Mouse (Mus musculus): ENCODE data around the gene Scn4a. TPM values are rescaled to one million over a fixed set of nuclear protein-coding genes. Genes with fewer than 3 reads are reported as not detected.

Gene Scn4a
- total and polyA plus RNA-seq, 2 experiments from 2014 or later = under 0.01 to 0.04 TPM

DNA sequence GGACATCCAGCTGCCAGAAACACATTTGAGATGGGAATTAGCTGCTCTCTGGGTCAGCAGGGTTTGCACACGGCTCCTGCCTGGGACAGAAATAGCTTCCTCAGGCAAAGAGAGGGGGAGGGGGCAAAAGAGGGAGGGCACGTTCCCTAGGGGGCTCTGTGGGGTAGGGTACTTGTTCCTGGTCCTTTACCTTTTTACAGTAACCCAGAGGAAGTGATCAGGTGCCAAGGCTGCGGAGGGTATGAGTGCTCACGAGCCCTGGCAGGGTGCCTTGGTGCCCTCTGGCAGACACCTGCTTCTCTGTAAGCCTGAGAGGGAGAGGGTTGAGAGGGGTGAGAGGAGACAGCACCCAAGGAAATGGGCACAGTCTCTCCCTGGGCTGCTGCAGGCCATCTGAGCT is 20.6 kb downstream of the Scn4a start:
- Histone ChIP-seq H3K9ac (replicated peaks; ENCODE audit: low read length) (no peak overlapping the region), H3K27me3 (ENCODE audit: insufficient read depth, low read length) (no peaks in the 10 kb centered on the region), H3K4me3 (ENCODE audit: low read length) (no peak overlapping the region), H3K4me1 (ENCODE audit: insufficient read depth, low read length) (no peaks in the 10 kb centered on the region), H3K4me2 (ENCODE audit: low read depth, low read length) (no peak overlapping the region), H3K36me3 (ENCODE audit: insufficient read depth, low read length) (no peaks in the 10 kb centered on the region), H3K27ac (no peak overlapping the region), H3K9me3 (ENCODE audit: low read length) (no peaks in the 10 kb centered on the region)
- WGBS = 41% methylated on average over 4 of the region's 4 CpGs
- DNase-seq (ENCODE audit: low spot score) (no peak), ATAC-seq (no peak)
- no peak for TF ChIP-seq CTCF (IDR thresholded peaks at IDR 0.05; ENCODE audit: low read depth)

GRCm38 (mm10) chr11:106329682-106330081 is 23.4 kb downstream of the Scn4a start:
- 65% methylated on average over 7 of the region's 7 CpGs for WGBS
- no peak overlapping the region for H3K4me2 ChIP-seq (ENCODE audit: low read depth, low read length)
- no peak overlapping the region for H3K9ac ChIP-seq (replicated peaks; ENCODE audit: low read length)

GRCm38 (mm10) chr11:106329128-106329527 is 24.0 kb downstream of the Scn4a start:
- H3K4me3 ChIP-seq (ENCODE audit: low read length) = no peak overlapping the region
- no peak for DNase-seq (ENCODE audit: low spot score)
- 76% methylated on average over 6 of the region's 6 CpGs for WGBS
- H3K4me1 ChIP-seq (ENCODE audit: insufficient read depth, low read length) = no peaks in the 10 kb centered on the region
- no peak overlapping the region for H3K4me2 ChIP-seq (ENCODE audit: low read depth, low read length)
- no peak overlapping the region for H3K27ac ChIP-seq
- H3K27me3 ChIP-seq (ENCODE audit: insufficient read depth, low read length) = no peaks in the 10 kb centered on the region
- TF ChIP-seq CTCF (IDR thresholded peaks at IDR 0.05; ENCODE audit: low read depth) = no peak
- no peak for ATAC-seq
- no peak overlapping the region for H3K9ac ChIP-seq (replicated peaks; ENCODE audit: low read length)
- no peaks in the 10 kb centered on the region for H3K9me3 ChIP-seq (ENCODE audit: low read length)
- H3K36me3 ChIP-seq (ENCODE audit: insufficient read depth, low read length) = no peaks in the 10 kb centered on the region

More at GRCm38 (mm10) chr11:106329682-106330081, 23.4 kb downstream of the Scn4a start:
- no peaks in the 10 kb centered on the region for H3K27me3 ChIP-seq (ENCODE audit: insufficient read depth, low read length)
- peak; percentile 70 for TF ChIP-seq CTCF (IDR thresholded peaks at IDR 0.05; ENCODE audit: low read depth)
- peak; percentile 74 for DNase-seq (ENCODE audit: low spot score)
- H3K9me3 ChIP-seq (ENCODE audit: low read length) = no peaks in the 10 kb centered on the region
- no peak overlapping the region for H3K27ac ChIP-seq
- no peaks in the 10 kb centered on the region for H3K4me1 ChIP-seq (ENCODE audit: insufficient read depth, low read length)
- ATAC-seq = 0 out of 2 replicates have a peak, but pooled peaks have one; percentile 22
- no peak overlapping the region for H3K4me3 ChIP-seq (ENCODE audit: low read length)
- H3K36me3 ChIP-seq (ENCODE audit: insufficient read depth, low read length) = no peaks in the 10 kb centered on the region

- DNase-seq (ENCODE audit: low spot score) = no peak
- Histone ChIP-seq H3K9me3 (ENCODE audit: low read length) (no peaks in the 10 kb centered on the region), H3K27me3 (ENCODE audit: insufficient read depth, low read length) (no peaks in the 10 kb centered on the region), H3K4me2 (ENCODE audit: low read depth, low read length) (no peak overlapping the region), H3K4me1 (ENCODE audit: insufficient read depth, low read length) (no peaks in the 10 kb centered on the region), H3K4me3 (ENCODE audit: low read length) (no peak overlapping the region), H3K36me3 (ENCODE audit: insufficient read depth, low read length) (no peaks in the 10 kb centered on the region), H3K27ac (no peak overlapping the region), H3K9ac (replicated peaks; ENCODE audit: low read length) (no peak overlapping the region)
- TF ChIP-seq CTCF (IDR thresholded peaks at IDR 0.05; ENCODE audit: low read depth) = no peak
- ATAC-seq = no peak
- WGBS = 73% methylated on average over 5 of the region's 5 CpGs
These were observed 24.6 kb downstream of the Scn4a start for GRCm38 (mm10) chr11:106328521-106328920.

GRCm38 (mm10) chr11:106326475-106326874 is 26.6 kb downstream of the Scn4a start:
- ATAC-seq (no peak), DNase-seq (ENCODE audit: low spot score) (no peak)
- no peaks in the 10 kb centered on the region for H3K4me1 ChIP-seq (ENCODE audit: insufficient read depth, low read length)
- no peaks in the 10 kb centered on the region for H3K36me3 ChIP-seq (ENCODE audit: insufficient read depth, low read length)
- no peak for TF ChIP-seq CTCF (IDR thresholded peaks at IDR 0.05; ENCODE audit: low read depth)
- no peak overlapping the region for H3K4me2 ChIP-seq (ENCODE audit: low read depth, low read length)
- 86% methylated on average over 8 of the region's 8 CpGs for WGBS
- H3K4me3 ChIP-seq (ENCODE audit: low read length) = no peak overlapping the region
- no peaks in the 10 kb centered on the region for H3K27me3 ChIP-seq (ENCODE audit: insufficient read depth, low read length)
- no peak overlapping the region for H3K9ac ChIP-seq (replicated peaks; ENCODE audit: low read length)
- no peak overlapping the region for H3K27ac ChIP-seq
- H3K9me3 ChIP-seq (ENCODE audit: low read length) = no peaks in the 10 kb centered on the region

- H3K27ac ChIP-seq = no peak overlapping the region
- WGBS = 72% methylated on average over 8 of the region's 8 CpGs
These were observed 27.4 kb downstream of the Scn4a start for GRCm38 (mm10) chr11:106325566-106326206.

GRCm38 (mm10) chr11:106324858-106325257 is 28.2 kb downstream of the Scn4a start:
- 71% methylated on average over 5 of the region's 5 CpGs for WGBS
- Histone ChIP-seq H3K4me1 (ENCODE audit: insufficient read depth, low read length) (no peaks in the 10 kb centered on the region), H3K4me2 (ENCODE audit: low read depth, low read length) (no peak overlapping the region), H3K27ac (no peak overlapping the region), H3K9ac (replicated peaks; ENCODE audit: low read length) (no peak overlapping the region), H3K36me3 (ENCODE audit: insufficient read depth, low read length) (no peaks in the 10 kb centered on the region), H3K4me3 (ENCODE audit: low read length) (no peak overlapping the region), H3K9me3 (ENCODE audit: low read length) (no peaks in the 10 kb centered on the region), H3K27me3 (ENCODE audit: insufficient read depth, low read length) (no peaks in the 10 kb centered on the region)
- DNase-seq (ENCODE audit: low spot score) (no peak), ATAC-seq (no peak)
- TF ChIP-seq CTCF (IDR thresholded peaks at IDR 0.05; ENCODE audit: low read depth) = no peak

More at GRCm38 (mm10) chr11:106325566-106326206, 27.4 kb downstream of the Scn4a start:
- DNase-seq (ENCODE audit: low spot score) (peak; percentile 77), ATAC-seq (peak; percentile 22; the same call in 1 of the 2 replicates)
- H3K4me2 ChIP-seq (ENCODE audit: low read depth, low read length) = no peak overlapping the region
- H3K4me1 ChIP-seq (ENCODE audit: insufficient read depth, low read length) = no peaks in the 10 kb centered on the region
- H3K4me3 ChIP-seq (ENCODE audit: low read length) = no peak overlapping the region
- peak; percentile 78 for TF ChIP-seq CTCF (IDR thresholded peaks at IDR 0.05; ENCODE audit: low read depth)
- H3K36me3 ChIP-seq (ENCODE audit: insufficient read depth, low read length) = no peaks in the 10 kb centered on the region
- no peak overlapping the region for H3K9ac ChIP-seq (replicated peaks; ENCODE audit: low read length)
- H3K27me3 ChIP-seq (ENCODE audit: insufficient read depth, low read length) = no peaks in the 10 kb centered on the region
- no peaks in the 10 kb centered on the region for H3K9me3 ChIP-seq (ENCODE audit: low read length)

Measured in hindbrain, postnatal 0 days (tissue).